8 mouse cellular contexts compared by ENCODE assay signal in genomic region chr10:93548991-93549390, GRCm38 (mm10). TPM values are rescaled to one million over a fixed set of nuclear protein-coding genes. Genes with fewer than 3 reads are reported as not detected.
DNase-seq lines count a peak whose midpoint lies in the region; ATAC-seq and TF ChIP-seq lines count a peak whose summit lies in the region.

No protein-coding gene starts in this region.

- peak; percentile 86 for ATAC-seq in forebrain, postnatal 0 days
- 0 out of 2 replicates have a peak, but pooled peaks have one; percentile 30 for ATAC-seq in midbrain, embryonic 12.5 days (ENCODE audit: low FRiP score, low read depth)

- no peaks in the 10 kb centered on the region for H3K27me3 ChIP-seq in heart, adult 2 months (ENCODE audit: control insufficient read depth, insufficient read depth, low read length)
- H3K27me3 ChIP-seq in cerebellum, adult 2 months (ENCODE audit: control insufficient read depth, insufficient read depth, low read length), result no peaks in the 10 kb centered on the region
- H3K27me3 ChIP-seq in forebrain, postnatal 0 days (ENCODE audit: insufficient read depth, low read length), result no peaks in the 10 kb centered on the region
- H3K27me3 ChIP-seq in midbrain, embryonic 12.5 days, result no peaks in the 10 kb centered on the region

- no peak overlapping the region for H3K9ac ChIP-seq in heart, adult 2 months (ENCODE audit: low read depth, low read length)
- no peak overlapping the region for H3K9ac ChIP-seq in forebrain, postnatal 0 days
- H3K9ac ChIP-seq in midbrain, embryonic 12.5 days (replicated peaks), result no peak overlapping the region

- H3K4me1 ChIP-seq in heart, adult 2 months (ENCODE audit: control insufficient read depth, insufficient read depth, low read length), result no peaks in the 10 kb centered on the region
- no peaks in the 10 kb centered on the region for H3K4me1 ChIP-seq in cerebellum, adult 2 months (ENCODE audit: control insufficient read depth, insufficient read depth, low read length)
- no peaks in the 10 kb centered on the region for H3K4me1 ChIP-seq in forebrain, postnatal 0 days (ENCODE audit: insufficient read depth)
- peaks cover 4% of the 10 kb centered on the region; the same call in 1 of the 2 replicates for H3K4me1 ChIP-seq in midbrain, embryonic 12.5 days

- H3K9me3 ChIP-seq in forebrain, postnatal 0 days (ENCODE audit: low read length), result no peaks in the 10 kb centered on the region
- no peaks in the 10 kb centered on the region for H3K9me3 ChIP-seq in midbrain, embryonic 12.5 days

- no peak overlapping the region for H3K4me2 ChIP-seq in forebrain, postnatal 0 days (ENCODE audit: low read depth)
- H3K4me2 ChIP-seq in midbrain, embryonic 12.5 days (replicated peaks), result no peak overlapping the region

- intact Hi-C loops in heart, adult 2 months (cut with DNase I), result loop anchor here (5.0 to 10.0 kb wide), 3 partner anchors 62 to 494 kb away; partner anchors contain the start of gene Hal
- intact Hi-C loops in heart, postnatal 25 days (cut with DNase I), result loop anchor here (2.0 to 10.0 kb wide), 2 partner anchors 62 to 504 kb away; no protein-coding TSS in a partner anchor
- intact Hi-C loops in left cerebral cortex, adult 2 months (cut with DNase I), result loop anchor here (1.0 to 2.0 kb wide), 2 partner anchors 63 to 124 kb away; no protein-coding TSS in a partner anchor

- TF ChIP-seq EP300 in heart, adult 2 months (IDR thresholded peaks at IDR 0.05; ENCODE audit: insufficient read depth, low read depth, low read length), result 0 out of 2 replicates have a peak, but pooled peaks have one; percentile 52

- WGBS in heart, adult 2 months, result 9% methylated on average over 7 of the region's 7 CpGs
- 8% methylated on average over 7 of the region's 7 CpGs for WGBS in cerebellum, adult 2 months
- 13% methylated on average over 7 of the region's 7 CpGs for WGBS in forebrain, postnatal 0 days
- WGBS in midbrain, embryonic 12.5 days, result 15% methylated on average over 7 of the region's 7 CpGs

- H3K27ac ChIP-seq in heart, adult 2 months, result no peak overlapping the region
- no peak overlapping the region for H3K27ac ChIP-seq in cerebellum, adult 2 months (ENCODE audit: insufficient read depth, low read length)
- no peak overlapping the region for H3K27ac ChIP-seq in forebrain, postnatal 0 days (ENCODE audit: low read depth, low read length)
- H3K27ac ChIP-seq in left cerebral cortex, adult 2 months, result no peak overlapping the region
- H3K27ac ChIP-seq in midbrain, embryonic 12.5 days (replicated peaks), result no peak overlapping the region

- H3K36me3 ChIP-seq in heart, adult 2 months (ENCODE audit: control insufficient read depth, insufficient read depth, low read length), result no peaks in the 10 kb centered on the region
- no peaks in the 10 kb centered on the region for H3K36me3 ChIP-seq in forebrain, postnatal 0 days (ENCODE audit: insufficient read depth)
- no peaks in the 10 kb centered on the region for H3K36me3 ChIP-seq in midbrain, embryonic 12.5 days

- peak; percentile 70 to 80 for DNase-seq in heart, adult 2 months
- no peak for DNase-seq in heart, postnatal 25 days (ENCODE audit: low spot score)
- peak; percentile 70 to 80 for DNase-seq in cerebellum, adult 2 months
- peak; percentile 83 for DNase-seq in forebrain, postnatal 0 days
- DNase-seq in hindlimb bud, embryonic 11.5 days (ENCODE audit: extremely low spot score, low read depth, low spot score), result peak; percentile 73
- peak; percentile 65 to 73 for DNase-seq in left cerebral cortex, adult 2 months (ENCODE audit: extremely low spot score in 1 of 2, low spot score in 2 of 2)
- DNase-seq in spleen, adult 12 weeks (ENCODE audit: low spot score), result peak; percentile 28

- no peaks in the 10 kb centered on the region for H3K79me2 ChIP-seq in heart, adult 2 months (replicated peaks; ENCODE audit: control insufficient read depth, insufficient read depth, low read length)

- H3K4me3 ChIP-seq in heart, adult 2 months, result no peak overlapping the region
- H3K4me3 ChIP-seq in cerebellum, adult 2 months (replicated peaks; ENCODE audit: insufficient read depth, low read depth, low read length), result no peak overlapping the region
- no peak overlapping the region for H3K4me3 ChIP-seq in forebrain, postnatal 0 days (ENCODE audit: low read depth, low read length)
- no peak overlapping the region for H3K4me3 ChIP-seq in left cerebral cortex, adult 2 months
- no peak overlapping the region for H3K4me3 ChIP-seq in midbrain, embryonic 12.5 days

- peak; percentile 99; the same call in 1 of the 2 replicates for TF ChIP-seq CTCF in heart, adult 2 months (IDR thresholded peaks at IDR 0.05)
- peak; percentile 98 for TF ChIP-seq CTCF in cerebellum, adult 2 months (IDR thresholded peaks at IDR 0.05; ENCODE audit: borderline replicate concordance, insufficient read depth, low read depth, low read length)
- TF ChIP-seq CTCF in forebrain, postnatal 0 days (IDR thresholded peaks at IDR 0.05; ENCODE audit: low read depth), result peak; percentile 91
- peak; percentile 88 for TF ChIP-seq CTCF in left cerebral cortex, adult 2 months (IDR thresholded peaks at IDR 0.05)

- no peak for TF ChIP-seq POLR2A in heart, adult 2 months (IDR thresholded peaks at IDR 0.05; ENCODE audit: insufficient read depth, low read depth, low read length)
- no peak for TF ChIP-seq POLR2A in cerebellum, adult 2 months (IDR thresholded peaks at IDR 0.05; ENCODE audit: borderline replicate concordance, insufficient read depth, low read length)

RNA-seq across cellular contexts. Expression of gene Ccdc38, which starts 8.6 kb away (rescaled TPM):
- not detected for total RNA-seq in heart, adult 2 months (2021)
- polyA plus RNA-seq in heart, adult 2 months (2012; rRNA removed), result not detected in 2 replicates
- total RNA-seq in heart, postnatal 25 days (2021), result not detected
- 0.03 TPM in 1 of 2 replicates, not detected in the other for polyA plus RNA-seq in cerebellum, adult 2 months (2012; rRNA removed)
- not detected in 2 replicates for total RNA-seq in forebrain, postnatal 0 days (2014; rRNA removed)
- 0.39 and 0.41 TPM in 2 replicates for polyA plus RNA-seq in forebrain, postnatal 0 days (2015; fragmentation: Nextera tagmentation; extraction: Ambion mirVana)
- not detected for total RNA-seq in left cerebral cortex, adult 2 months (2021)
- 0.38 and 0.68 TPM in 2 replicates for polyA plus RNA-seq in midbrain, embryonic 12.5 days (2016; fragmentation: Nextera tagmentation; extraction: Ambion mirVana)

RNA-seq across cellular contexts. Expression of gene Amdhd1, which starts 9.2 kb away (rescaled TPM):
- total RNA-seq in heart, adult 2 months (2021), result not detected
- polyA plus RNA-seq in heart, adult 2 months (2012; rRNA removed), result 0.06 and 0.12 TPM in 2 replicates
- total RNA-seq in heart, postnatal 25 days (2021), result not detected
- not detected in 2 replicates for polyA plus RNA-seq in cerebellum, adult 2 months (2012; rRNA removed)
- total RNA-seq in forebrain, postnatal 0 days (2014; rRNA removed), result 0.14 and 0.85 TPM in 2 replicates
- polyA plus RNA-seq in forebrain, postnatal 0 days (2015; fragmentation: Nextera tagmentation; extraction: Ambion mirVana), result 0.48 and 0.64 TPM in 2 replicates
- under 1 TPM; 0.54 to 0.61 TPM for total RNA-seq in left cerebral cortex, adult 2 months (2021)
- polyA plus RNA-seq in midbrain, embryonic 12.5 days (2016; fragmentation: Nextera tagmentation; extraction: Ambion mirVana), result 0.12 TPM in 1 of 2 replicates, not detected in the other

RNA-seq across cellular contexts. Expression of gene Snrpf, which starts 40.5 kb away (rescaled TPM):
- 10 to 100 TPM in 1 of 2 experiments, 1 to 10 TPM in 1; 9.6 to 11.3 TPM for total RNA-seq in heart, adult 2 months (2021)
- polyA plus RNA-seq in heart, adult 2 months (2012; rRNA removed), result 17.7 and 20.5 TPM in 2 replicates
- 10 to 100 TPM; 10.8 to 12.5 TPM for total RNA-seq in heart, postnatal 25 days (2021)
- 49.0 and 52.2 TPM in 2 replicates for polyA plus RNA-seq in cerebellum, adult 2 months (2012; rRNA removed)
- total RNA-seq in forebrain, postnatal 0 days (2014; rRNA removed), result 48.4 and 50.2 TPM in 2 replicates
- 68.5 and 85.3 TPM in 2 replicates for polyA plus RNA-seq in forebrain, postnatal 0 days (2015; fragmentation: Nextera tagmentation; extraction: Ambion mirVana)
- 10 to 100 TPM; 10.7 to 12.9 TPM for total RNA-seq in left cerebral cortex, adult 2 months (2021)
- 126 and 129 TPM in 2 replicates for polyA plus RNA-seq in midbrain, embryonic 12.5 days (2016; fragmentation: Nextera tagmentation; extraction: Ambion mirVana)
